Mouse (Mus musculus) stomach, embryonic 14.5 days (tissue): ENCODE results near the gene Fcer1g. TPM values are rescaled to one million over a fixed set of nuclear protein-coding genes. Genes with fewer than 3 reads are reported as not detected.

ENCODE experiments used
- ATAC-seq: fragments of 200-750 bp; cut with Nextera tagmentation; 2 replicates; pipeline ENCODE4 v1.8.0; 2017; ENCODE audit warnings: low read depth, moderate TSS enrichment; ENCODE audit not compliant: insufficient number of reproducible peaks, insufficient read depth, low FRiP score
- H3K27ac ChIP-seq: fragments of 300-500 bp; sonication (generic); 2 replicates; pipeline ENCODE4 v1.5.1; 2014; ENCODE audit warnings: mild to moderate bottlenecking, low read length, moderate library complexity, mixed read lengths
- H3K27me3 ChIP-seq: fragments of 300-500 bp; sonication (generic); 2 replicates; pipeline ENCODE4 v1.6.1; 2014; ENCODE audit warnings: low read length, control low read depth, mixed read lengths; ENCODE audit not compliant: control insufficient read depth, insufficient read depth
- H3K36me3 ChIP-seq: fragments of 300-500 bp; sonication (generic); 2 replicates; pipeline ENCODE4 v1.6.1; 2014; ENCODE audit warnings: mild to moderate bottlenecking, control low read depth, low read length, moderate library complexity, mixed read lengths; ENCODE audit not compliant: control insufficient read depth, insufficient read depth
- H3K4me1 ChIP-seq: fragments of 300-500 bp; sonication (generic); 2 replicates; pipeline ENCODE4 v1.6.1; 2014; ENCODE audit warnings: low read length, control low read depth, mixed read lengths; ENCODE audit not compliant: control insufficient read depth, insufficient read depth
- H3K4me2 ChIP-seq: fragments of 300-500 bp; sonication (generic); replicated peaks from 2 replicates; pipeline ENCODE4 v1.6.1; 2014; ENCODE audit warnings: low read depth, low read length, control low read depth
- H3K4me3 ChIP-seq: fragments of 300-500 bp; sonication (generic); 2 replicates; pipeline ENCODE4 v1.5.1; 2014; ENCODE audit warnings: low read depth, low read length, control low read depth
- H3K9ac ChIP-seq: fragments of 300-500 bp; sonication (generic); replicated peaks from 2 replicates; pipeline ENCODE4 v1.6.1; 2014; ENCODE audit warnings: low read depth, mild to moderate bottlenecking, control low read depth, low read length, moderate library complexity, mixed read lengths
- H3K9me3 ChIP-seq: fragments of 300-500 bp; sonication (generic); 2 replicates; pipeline ENCODE4 v1.6.1; 2016; ENCODE audit warnings: low read depth, low read length, control low read depth; ENCODE audit not compliant: control insufficient read depth
- WGBS: fragments of 180-500 bp; shearing (Covaris S2); extraction: QIAGEN DNeasy Blood & Tissue Kit; methylation state at CpG from one replicate; pipeline ENCODE4 v1.1.7; 2014; 5-methylcytosine and 5-hydroxymethylcytosine counted together
- polyA plus RNA-seq: library from polyadenylated mRNA; unstranded; fragments of >200 nt; fragmentation: Nextera tagmentation; extraction: Ambion mirVana; gene quantifications from 2 replicates; pipeline ENCODE4 v1.2.1, GENCODE M21; 2014

Fcer1g gene
- polyA plus RNA-seq, 1 experiment from 2014 or later = 52.5 TPM

DNA sequence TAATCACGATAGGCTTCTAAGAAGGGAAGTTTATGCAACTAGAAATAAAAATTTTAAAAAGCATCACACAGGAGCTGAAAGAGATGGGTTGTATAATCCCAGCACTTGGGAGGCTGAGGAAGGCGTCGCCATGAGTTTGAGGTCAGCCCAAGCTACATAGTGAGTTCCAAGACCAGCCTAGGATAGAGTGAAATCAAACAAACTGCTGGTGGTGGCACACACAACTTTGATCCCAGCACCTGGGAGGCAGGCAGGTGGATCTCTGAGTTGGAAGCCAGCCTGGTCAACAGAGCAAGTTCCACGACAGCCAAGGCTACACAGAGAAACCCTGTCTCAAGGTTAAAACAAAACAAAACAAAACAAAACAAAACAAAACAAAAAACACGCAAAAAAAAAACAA lies 1.8 kb downstream of the Fcer1g start:
- WGBS = 83% methylated on average over 5 of the region's 5 CpGs
- H3K9ac ChIP-seq = no peak overlapping the region
- H3K9me3 ChIP-seq = no peaks in the 10 kb centered on the region
- H3K4me1 ChIP-seq = no peaks in the 10 kb centered on the region
- peaks cover 39% of the 10 kb centered on the region for H3K36me3 ChIP-seq
- no peak overlapping the region for H3K4me2 ChIP-seq
- H3K4me3 ChIP-seq = no peak overlapping the region
- 0 out of 2 replicates have a peak overlapping the region, but pooled peaks have one; percentile 6 for H3K27ac ChIP-seq
- H3K27me3 ChIP-seq = no peaks in the 10 kb centered on the region
- ATAC-seq = no peak

DNA sequence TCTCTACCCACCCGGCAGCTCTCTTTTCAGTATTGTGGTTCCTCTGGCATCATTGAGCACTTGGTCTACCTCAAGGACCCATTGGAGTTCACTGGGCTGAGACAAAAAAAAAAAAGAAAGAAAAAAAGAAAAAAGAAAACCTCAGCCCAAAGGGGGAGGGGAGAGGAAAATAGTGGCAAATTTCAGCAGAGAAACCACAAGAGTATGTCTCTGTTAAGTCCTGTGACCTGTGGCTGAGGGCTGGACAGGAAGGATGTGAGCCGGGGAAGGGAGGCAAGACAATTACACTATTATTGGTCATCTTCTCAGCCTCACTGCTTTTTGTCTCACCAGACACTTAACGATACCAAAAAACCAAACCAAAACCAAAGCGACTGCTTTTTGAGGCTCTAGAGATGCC lies 2.3 kb downstream of the Fcer1g start:
- no peaks in the 10 kb centered on the region for H3K4me1 ChIP-seq
- H3K27me3 ChIP-seq = no peaks in the 10 kb centered on the region
- H3K4me3 ChIP-seq = no peak overlapping the region
- 80% methylated on average over 4 of the region's 4 CpGs for WGBS
- H3K4me2 ChIP-seq = no peak overlapping the region
- H3K9me3 ChIP-seq = no peaks in the 10 kb centered on the region
- no peak for ATAC-seq
- H3K9ac ChIP-seq = no peak overlapping the region
- peaks cover 34% of the 10 kb centered on the region for H3K36me3 ChIP-seq
- H3K27ac ChIP-seq = no peak overlapping the region

DNA sequence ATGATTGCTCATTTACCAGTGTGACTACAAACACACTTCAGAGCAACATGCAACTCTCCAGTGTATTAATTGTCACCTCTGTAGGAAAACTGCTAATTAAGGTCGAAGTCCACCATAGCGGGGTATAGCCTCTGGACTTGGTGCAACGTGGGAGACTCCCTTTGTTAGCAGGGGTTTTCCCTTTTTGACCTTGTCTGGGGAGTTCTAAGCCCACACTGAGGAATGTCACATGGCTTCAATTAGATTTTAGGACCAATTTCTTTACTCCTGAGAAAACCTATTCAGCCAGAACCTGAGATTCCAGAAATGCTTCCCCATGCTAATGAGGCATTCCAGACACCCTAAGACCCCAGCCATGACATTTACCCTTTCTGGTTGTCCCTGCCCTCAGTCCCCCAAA lies 4.0 kb downstream of the Fcer1g start:
- H3K4me2 ChIP-seq = no peak overlapping the region
- ATAC-seq = no peak
- H3K9ac ChIP-seq = no peak overlapping the region
- H3K27ac ChIP-seq = no peak overlapping the region
- H3K9me3 ChIP-seq = no peaks in the 10 kb centered on the region
- no peak overlapping the region for H3K4me3 ChIP-seq
- no peaks in the 10 kb centered on the region for H3K27me3 ChIP-seq
- peaks cover 20% of the 10 kb centered on the region for H3K36me3 ChIP-seq
- 81% methylated on average over 3 of the region's 3 CpGs for WGBS
- H3K4me1 ChIP-seq = no peaks in the 10 kb centered on the region

DNA sequence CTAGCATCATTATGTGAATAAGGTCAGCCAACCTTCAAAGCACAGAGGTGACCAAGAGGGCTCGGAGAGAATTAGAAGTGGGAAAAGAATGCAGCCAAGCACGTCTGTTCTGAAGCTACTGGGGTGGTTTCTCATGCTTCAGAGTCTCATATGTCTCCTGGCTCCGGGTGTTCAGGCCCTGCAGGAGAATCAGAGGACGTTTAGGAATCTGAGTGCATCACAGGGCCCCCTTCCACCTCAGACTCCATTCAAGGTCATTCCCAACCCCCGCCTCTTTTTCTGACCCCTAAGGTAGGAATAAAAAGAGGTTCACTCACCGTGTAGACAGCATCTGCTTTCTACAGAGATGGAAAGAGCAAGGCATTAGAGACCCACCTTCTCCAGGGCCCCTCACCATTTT lies 4.4 kb downstream of the Fcer1g start:
- H3K36me3 ChIP-seq = peaks cover 15% of the 10 kb centered on the region
- 51% methylated on average over 6 of the region's 6 CpGs for WGBS
- no peak overlapping the region for H3K4me3 ChIP-seq
- H3K27ac ChIP-seq = no peak overlapping the region
- H3K9me3 ChIP-seq = no peaks in the 10 kb centered on the region
- H3K4me2 ChIP-seq = no peak overlapping the region
- H3K9ac ChIP-seq = no peak overlapping the region
- no peaks in the 10 kb centered on the region for H3K4me1 ChIP-seq
- ATAC-seq = no peak
- H3K27me3 ChIP-seq = no peaks in the 10 kb centered on the region

DNA sequence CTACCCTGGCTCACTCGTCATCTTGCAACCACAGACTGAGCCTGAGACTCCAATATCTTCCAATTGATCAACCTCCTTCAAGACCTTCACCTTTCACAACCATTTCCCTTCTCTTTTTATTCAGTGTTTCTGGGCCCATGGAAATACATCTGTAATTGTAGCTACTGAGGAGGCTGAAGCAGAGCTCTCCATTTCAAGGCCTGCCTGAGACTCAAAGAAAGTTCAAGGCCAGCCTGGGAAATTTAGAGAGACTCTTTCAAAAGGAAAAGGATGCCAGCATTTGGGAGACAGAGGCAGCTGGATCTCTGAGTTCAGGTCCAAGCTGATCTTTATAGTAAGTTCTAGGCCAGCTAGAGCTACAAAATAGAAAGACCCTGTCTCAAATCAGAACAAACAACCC lies 6.3 kb downstream of the Fcer1g start:
- WGBS = 79% methylated on average over 1 of the region's 1 CpGs
- no peaks in the 10 kb centered on the region for H3K27me3 ChIP-seq

DNA sequence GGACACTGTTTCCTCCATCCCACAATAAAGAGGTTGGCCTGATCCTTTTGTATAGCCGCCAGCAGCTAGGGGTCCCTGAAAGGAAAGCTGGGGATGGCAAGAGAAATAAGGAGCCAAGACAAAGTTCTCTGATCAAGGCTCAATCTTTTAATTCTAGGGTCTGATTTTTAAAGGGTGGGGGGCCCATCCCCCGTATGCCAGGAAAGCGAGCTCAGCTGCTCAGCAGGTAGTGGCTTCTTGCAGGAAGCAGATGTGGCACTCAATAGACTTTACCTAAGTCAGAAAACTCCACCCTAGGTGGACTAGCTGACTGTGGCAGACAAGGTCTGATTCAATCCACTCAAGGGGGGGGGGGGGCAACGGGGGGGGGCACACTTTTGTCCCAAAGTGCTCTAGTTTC lies 7.4 kb downstream of the Fcer1g start:
- no peak overlapping the region for H3K27ac ChIP-seq
- no peak for ATAC-seq
- H3K36me3 ChIP-seq = no peaks in the 10 kb centered on the region
- no peaks in the 10 kb centered on the region for H3K27me3 ChIP-seq
- H3K4me2 ChIP-seq = no peak overlapping the region
- no peaks in the 10 kb centered on the region; the same call in 1 of the 2 replicates for H3K4me1 ChIP-seq
- H3K9me3 ChIP-seq = no peaks in the 10 kb centered on the region
- WGBS = 55% methylated on average over 4 of the region's 4 CpGs
- H3K4me3 ChIP-seq = no peak overlapping the region
- H3K9ac ChIP-seq = no peak overlapping the region

More for the DNA sequence above, 6.3 kb downstream of the Fcer1g start:
- Histone ChIP-seq H3K4me2 (no peak overlapping the region), H3K36me3 (no peaks in the 10 kb centered on the region), H3K9ac (no peak overlapping the region), H3K4me3 (no peak overlapping the region), H3K4me1 (no peaks in the 10 kb centered on the region), H3K27ac (no peak overlapping the region), H3K9me3 (no peaks in the 10 kb centered on the region)
- no peak for ATAC-seq

DNA sequence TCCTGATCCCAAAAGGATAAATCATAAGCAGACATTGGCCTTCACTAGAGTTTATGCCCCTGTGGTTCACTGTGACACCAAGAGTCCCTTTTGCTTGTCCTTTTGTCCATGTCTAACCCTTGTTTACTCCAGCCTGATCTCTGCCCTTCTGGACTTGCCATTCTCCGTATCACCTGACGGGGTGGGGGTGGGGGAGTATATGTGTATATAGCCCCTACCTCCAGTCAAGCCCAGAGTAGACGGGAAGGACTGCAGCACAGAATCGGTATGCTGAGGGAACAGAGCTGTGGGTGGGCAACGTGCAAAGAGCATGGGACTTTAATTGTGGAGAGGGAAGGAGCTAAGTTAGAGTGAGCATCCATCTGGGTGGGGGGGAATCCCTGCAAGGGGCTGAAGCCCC lies 9.3 kb downstream of the Fcer1g start, which contains the start of gene Apoa2:
TSS of gene Apoa2 (plus strand) at position 198 of the 400 bp plus-strand sequence.
- H3K27me3 ChIP-seq = no peaks in the 10 kb centered on the region
- no peak within 1 kb of the TSS for H3K4me2 ChIP-seq
- H3K4me1 ChIP-seq = peaks cover 7% of the 10 kb centered on the region
- H3K36me3 ChIP-seq = peaks cover 6% of the 10 kb centered on the region; the same call in 1 of the 2 replicates
- H3K27ac ChIP-seq = no peak within 1 kb of the TSS
- 53% methylated on average over 5 of the region's 5 CpGs for WGBS
- no peaks in the 10 kb centered on the region for H3K9me3 ChIP-seq
- ATAC-seq = no peak
- H3K4me3 ChIP-seq = no peak within 1 kb of the TSS
- H3K9ac ChIP-seq = no peak within 1 kb of the TSS

DNA sequence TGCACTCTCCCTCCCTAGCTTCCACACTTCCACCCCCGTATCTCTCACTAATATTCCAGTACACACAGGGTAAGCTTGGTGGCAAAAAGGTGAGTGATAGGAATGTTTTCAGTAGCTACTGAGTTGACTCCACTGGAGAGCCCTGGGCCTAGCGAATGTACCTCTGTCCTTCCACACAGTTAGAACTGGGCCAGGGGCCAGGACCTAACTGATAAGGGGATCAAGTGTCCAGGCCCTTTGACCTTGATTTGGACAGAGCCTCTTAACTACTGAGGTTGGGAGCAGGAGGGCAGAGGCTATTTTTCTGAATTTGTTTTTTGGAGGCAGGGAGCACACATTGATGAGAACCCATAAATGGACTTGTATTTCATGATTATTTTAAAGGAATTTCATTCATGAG lies 10.4 kb downstream of the Fcer1g start:
- no peak overlapping the region for H3K27ac ChIP-seq
- WGBS = 78% methylated on average over 2 of the region's 2 CpGs
- H3K4me1 ChIP-seq = peaks cover 7% of the 10 kb centered on the region
- H3K9me3 ChIP-seq = no peaks in the 10 kb centered on the region
- no peak overlapping the region for H3K4me3 ChIP-seq
- ATAC-seq = no peak
- H3K4me2 ChIP-seq = no peak overlapping the region
- no peak overlapping the region for H3K9ac ChIP-seq
- peaks cover 9% of the 10 kb centered on the region for H3K36me3 ChIP-seq
- H3K27me3 ChIP-seq = no peaks in the 10 kb centered on the region

DNA sequence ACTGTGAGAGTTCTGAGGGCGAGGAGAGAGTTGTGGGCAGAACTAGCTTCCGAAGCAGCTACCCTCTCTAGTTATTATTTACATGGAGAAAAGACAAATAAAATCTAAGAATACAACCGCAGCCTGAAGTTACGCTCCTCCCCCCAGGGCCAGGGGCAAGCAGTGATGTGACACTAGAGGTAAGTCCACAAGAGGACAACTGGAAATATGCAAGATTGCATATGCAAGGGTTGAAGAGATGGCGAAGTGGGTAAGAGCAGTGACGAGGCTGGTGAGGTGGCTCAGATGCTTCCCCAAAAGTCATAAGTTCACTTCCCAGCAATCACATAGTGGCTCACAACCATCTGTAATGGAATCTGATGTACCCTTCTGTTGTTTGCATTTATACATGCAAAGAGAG lies 11.0 kb downstream of the Fcer1g start:
- Histone ChIP-seq H3K9ac (no peak overlapping the region), H3K27me3 (no peaks in the 10 kb centered on the region), H3K4me1 (peaks cover 7% of the 10 kb centered on the region), H3K9me3 (no peaks in the 10 kb centered on the region), H3K27ac (peak overlapping the region; percentile 85), H3K4me2 (peak overlapping the region; percentile 42), H3K36me3 (peaks cover 9% of the 10 kb centered on the region), H3K4me3 (peak overlapping the region; percentile 28)
- no peak for ATAC-seq
- 79% methylated on average over 6 of the region's 6 CpGs for WGBS
